Mouse (Mus musculus): ENCODE measurements at regions not wholly inside any gene's neighbourhood (a gene's known extent, or its start where the extent isn't known, plus 50 kb on each side); places are given as distances from the start of the nearest gene placed in this dataset.

DNA sequence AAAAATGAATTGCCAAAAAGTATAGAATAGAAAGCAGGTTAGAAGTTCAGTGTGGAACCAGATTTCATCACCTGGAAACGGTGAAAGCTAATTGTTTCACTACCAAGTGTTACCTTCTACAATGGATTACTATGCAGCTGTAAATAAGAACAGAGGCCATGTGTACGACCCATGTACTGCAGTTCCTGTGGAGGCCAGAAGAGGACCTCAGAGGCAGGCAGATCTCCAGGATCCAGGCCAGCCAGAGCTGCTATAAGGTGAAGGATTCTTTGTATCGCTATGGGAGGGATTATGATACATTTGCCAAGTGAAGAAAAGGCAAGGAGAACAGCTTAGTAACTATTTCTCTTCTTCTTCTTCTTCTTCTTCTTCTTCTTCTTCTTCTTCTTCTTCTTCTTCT is 121.8 kb downstream of the Sox2 start:
- H3K9me3 ChIP-seq (replicated peaks): no peaks in the 10 kb centered on the region
- H3K4me3 ChIP-seq: no peak overlapping the region
- no peak for DNase-seq (ENCODE audit: low spot score)
- no peak overlapping the region for H3K27ac ChIP-seq
- H3K4me1 ChIP-seq: peaks cover 6% of the 10 kb centered on the region; the same call in 1 of the 2 replicates
- 86% methylated on average over 3 of the region's 3 CpGs for WGBS
- peaks cover 11% of the 10 kb centered on the region; the same call in 1 of the 2 replicates for H3K27me3 ChIP-seq (ENCODE audit: low read depth, poor library complexity, severe bottlenecking)
- H3K36me3 ChIP-seq: no peaks in the 10 kb centered on the region

DNA sequence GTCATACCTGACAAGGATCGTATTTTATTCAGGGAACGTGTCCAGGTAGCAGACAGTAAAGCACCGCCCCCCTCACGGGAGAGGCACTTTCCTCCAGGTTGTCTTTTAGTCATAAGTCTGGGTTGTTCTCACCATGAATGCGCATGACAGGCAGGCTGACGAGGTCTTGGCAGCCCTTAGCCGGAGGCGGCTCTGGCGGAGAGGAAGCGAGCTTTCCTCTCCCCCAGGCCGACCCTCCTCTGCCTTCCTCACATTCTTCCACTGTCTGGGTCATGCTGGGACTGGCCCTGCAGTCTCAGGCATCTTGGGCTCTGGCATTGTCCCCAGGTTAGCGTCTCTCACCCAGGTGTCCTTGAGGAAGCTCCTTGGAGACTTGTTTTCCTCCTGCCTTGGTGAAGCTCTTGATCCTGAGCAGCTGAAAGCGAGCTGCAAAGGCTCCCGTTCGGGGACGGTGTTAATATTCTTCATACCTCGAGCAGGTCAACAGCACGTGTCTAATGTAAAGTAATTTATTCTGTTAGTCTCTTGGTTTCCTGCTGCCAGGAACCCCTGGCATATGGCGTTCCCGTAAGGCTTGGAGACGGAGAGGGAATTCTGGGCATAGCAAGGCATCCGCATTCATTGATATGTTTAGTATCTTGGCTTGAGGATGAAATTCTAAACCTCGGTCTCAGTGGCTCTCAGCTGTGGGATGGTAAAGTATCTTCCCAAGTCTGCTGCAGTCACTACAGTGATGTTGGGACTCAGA is 123.6 kb downstream of the Sox2 start:
- H3K36me3 ChIP-seq: no peaks in the 10 kb centered on the region
- no peaks in the 10 kb centered on the region for H3K9me3 ChIP-seq (replicated peaks)
- 27% methylated on average over 23 of the region's 23 CpGs for WGBS
- DNase-seq (ENCODE audit: low spot score): peak; percentile 49
- H3K27ac ChIP-seq: no peak overlapping the region
- H3K4me3 ChIP-seq: no peak overlapping the region
- peaks cover 11% of the 10 kb centered on the region; the same call in 1 of the 2 replicates for H3K27me3 ChIP-seq (ENCODE audit: low read depth, poor library complexity, severe bottlenecking)
- H3K4me1 ChIP-seq: peaks cover 6% of the 10 kb centered on the region; the same call in 1 of the 2 replicates

DNA sequence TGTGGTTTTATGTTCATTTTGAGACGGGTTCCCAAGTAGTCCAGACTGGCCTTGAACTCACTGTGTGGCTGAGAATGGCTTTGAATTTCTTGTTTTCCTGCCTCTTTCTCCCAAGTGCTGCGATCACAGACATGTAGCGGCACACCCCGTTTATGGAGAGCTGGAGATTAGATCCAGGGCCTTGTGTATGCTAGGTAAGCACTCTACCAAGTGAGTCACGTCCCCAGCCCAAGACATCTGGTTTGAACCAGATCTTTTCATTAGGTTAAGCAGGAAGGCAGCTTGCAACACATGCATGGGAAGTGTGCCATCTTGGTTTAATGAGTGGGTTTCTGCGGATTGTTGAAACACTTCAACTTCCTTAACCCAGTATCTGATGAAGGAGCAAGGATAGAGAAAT is 131.6 kb downstream of the Sox2 start:
- no peaks in the 10 kb centered on the region for H3K36me3 ChIP-seq
- H3K27ac ChIP-seq: no peak overlapping the region
- WGBS: 88% methylated on average over 6 of the region's 6 CpGs
- H3K9me3 ChIP-seq (replicated peaks): no peaks in the 10 kb centered on the region
- no peak overlapping the region for H3K4me3 ChIP-seq
- DNase-seq (ENCODE audit: low spot score): no peak
- H3K4me1 ChIP-seq: no peaks in the 10 kb centered on the region
- no peaks in the 10 kb centered on the region for H3K27me3 ChIP-seq (ENCODE audit: low read depth, poor library complexity, severe bottlenecking)

DNA sequence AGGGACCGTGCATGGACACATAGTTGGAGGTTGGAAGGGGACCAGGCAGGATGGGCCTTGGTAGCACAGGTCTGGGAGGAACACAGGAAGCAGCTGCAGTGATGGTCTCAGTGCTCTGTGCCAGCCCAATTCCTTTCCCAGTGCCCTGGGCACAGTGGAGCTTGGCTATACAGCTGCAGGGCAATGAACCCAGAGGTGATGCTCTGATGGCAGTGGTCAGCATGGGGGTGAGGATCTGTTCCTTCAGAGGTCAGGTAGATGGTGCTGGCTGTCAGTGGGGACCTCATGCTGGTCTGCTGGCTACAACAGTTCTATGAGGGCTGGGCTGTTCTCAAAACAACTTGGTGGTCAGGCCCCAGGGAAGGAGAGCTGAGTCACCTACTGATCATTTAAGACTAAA is 133.2 kb downstream of the Sox2 start:
- 92% methylated on average over 1 of the region's 1 CpGs for WGBS
- Histone ChIP-seq H3K27me3 (ENCODE audit: low read depth, poor library complexity, severe bottlenecking) (no peaks in the 10 kb centered on the region), H3K4me1 (no peaks in the 10 kb centered on the region), H3K36me3 (no peaks in the 10 kb centered on the region), H3K4me3 (no peak overlapping the region), H3K9me3 (replicated peaks) (no peaks in the 10 kb centered on the region), H3K27ac (no peak overlapping the region)
- no peak for DNase-seq (ENCODE audit: low spot score)

DNA sequence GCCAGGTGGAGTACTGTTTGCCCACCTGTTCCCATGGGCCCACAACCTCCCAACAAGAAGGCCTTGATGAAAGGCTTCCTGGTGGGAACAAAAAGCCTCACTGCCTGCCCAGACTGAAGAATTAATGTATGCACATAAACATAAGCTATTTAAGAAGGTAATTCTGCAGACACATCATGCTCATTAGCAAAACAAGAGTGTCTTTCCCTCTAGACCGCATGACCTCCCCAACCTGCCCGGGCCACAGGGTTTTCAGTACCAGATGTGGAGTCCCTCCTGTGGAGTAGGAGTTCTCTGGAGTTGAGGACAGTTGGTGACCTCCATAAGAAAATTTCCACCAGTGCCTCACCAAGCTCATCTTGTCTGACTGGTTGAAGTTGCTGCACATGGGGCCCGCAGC is 137.0 kb downstream of the Sox2 start:
- H3K4me3 ChIP-seq: no peak overlapping the region
- no peaks in the 10 kb centered on the region for H3K36me3 ChIP-seq
- 90% methylated on average over 3 of the region's 3 CpGs for WGBS
- DNase-seq (ENCODE audit: low spot score): no peak
- no peaks in the 10 kb centered on the region for H3K4me1 ChIP-seq
- no peaks in the 10 kb centered on the region for H3K9me3 ChIP-seq (replicated peaks)
- H3K27me3 ChIP-seq (ENCODE audit: low read depth, poor library complexity, severe bottlenecking): no peaks in the 10 kb centered on the region
- no peak overlapping the region for H3K27ac ChIP-seq

DNA sequence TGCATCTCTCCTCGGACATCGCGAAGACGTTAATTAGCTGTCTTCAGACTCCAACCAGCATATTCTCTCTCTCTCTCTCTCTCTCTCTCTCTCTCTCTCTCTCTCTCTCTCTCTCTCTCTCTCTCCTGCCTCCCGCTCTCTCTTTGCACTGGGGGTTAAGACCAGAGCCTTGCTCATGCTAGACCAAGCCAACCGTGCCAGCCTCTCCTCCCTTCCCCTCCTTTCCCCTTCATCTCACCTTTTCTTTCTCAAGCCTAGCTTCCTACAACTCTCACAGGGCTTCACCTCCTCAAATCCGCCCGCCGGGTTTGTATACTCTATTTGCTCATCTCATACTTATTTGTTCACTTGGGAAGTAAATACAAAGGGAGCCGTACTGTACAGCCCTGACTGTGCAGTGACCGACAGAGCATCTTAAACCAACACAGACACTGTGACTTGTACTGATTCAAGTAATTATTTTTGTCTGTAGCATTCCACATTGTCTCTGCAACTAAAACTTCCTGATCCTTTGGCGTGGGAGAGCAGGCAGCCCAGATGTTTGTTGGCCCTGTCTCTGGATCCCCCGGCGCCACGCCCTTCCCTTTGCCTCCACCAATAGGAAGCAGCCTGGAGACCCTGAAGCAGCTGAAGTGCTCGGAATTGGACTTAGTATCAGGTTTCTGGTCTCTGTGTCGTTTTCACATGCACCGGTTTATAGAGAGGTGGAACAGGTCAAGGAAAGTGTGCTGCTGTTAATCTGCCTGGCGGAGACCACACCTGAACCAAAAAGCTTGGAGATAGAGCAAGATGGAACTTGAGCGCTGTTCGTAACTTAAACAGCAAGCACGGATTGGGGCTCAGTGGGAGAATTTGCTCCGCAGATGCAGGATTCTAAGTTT is 145.1 kb downstream of the Sox2 start:
- peaks cover 16% of the 10 kb centered on the region for H3K4me1 ChIP-seq
- H3K9me3 ChIP-seq (replicated peaks): no peaks in the 10 kb centered on the region
- peak overlapping the region; percentile 58 for H3K27ac ChIP-seq
- peak overlapping the region; percentile 43 for H3K4me3 ChIP-seq
- peak; percentile 84 for DNase-seq (ENCODE audit: low spot score)
- H3K36me3 ChIP-seq: no peaks in the 10 kb centered on the region
- 24% methylated on average over 23 of the region's 23 CpGs for WGBS
- H3K27me3 ChIP-seq (ENCODE audit: low read depth, poor library complexity, severe bottlenecking): peaks cover 19% of the 10 kb centered on the region

DNA sequence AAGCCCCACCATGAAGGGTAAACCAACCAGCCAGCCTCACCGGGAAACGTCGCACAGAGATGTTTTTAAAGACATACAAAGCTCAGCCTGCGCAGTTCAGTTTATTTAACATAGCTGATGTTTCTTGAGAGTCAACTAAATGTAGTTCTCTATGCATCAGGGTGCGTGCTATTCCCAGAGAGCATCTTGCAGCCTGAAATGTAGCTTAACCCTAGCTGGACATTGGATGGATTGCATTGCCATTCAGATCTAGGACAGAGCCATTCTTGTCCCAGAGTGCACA is 145.7 kb downstream of the Sox2 start:
- H3K4me1 ChIP-seq: peaks cover 20% of the 10 kb centered on the region
- peaks cover 19% of the 10 kb centered on the region for H3K27me3 ChIP-seq (ENCODE audit: low read depth, poor library complexity, severe bottlenecking)
- no peak overlapping the region for H3K27ac ChIP-seq
- H3K4me3 ChIP-seq: peak overlapping the region; percentile 43
- no peaks in the 10 kb centered on the region for H3K36me3 ChIP-seq
- whole genome bisulfite sequencing: 16% methylated on average over 5 of the region's 5 CpGs
- no peak for DNase-seq (ENCODE audit: low spot score)
- H3K9me3 ChIP-seq (replicated peaks): no peaks in the 10 kb centered on the region

DNA sequence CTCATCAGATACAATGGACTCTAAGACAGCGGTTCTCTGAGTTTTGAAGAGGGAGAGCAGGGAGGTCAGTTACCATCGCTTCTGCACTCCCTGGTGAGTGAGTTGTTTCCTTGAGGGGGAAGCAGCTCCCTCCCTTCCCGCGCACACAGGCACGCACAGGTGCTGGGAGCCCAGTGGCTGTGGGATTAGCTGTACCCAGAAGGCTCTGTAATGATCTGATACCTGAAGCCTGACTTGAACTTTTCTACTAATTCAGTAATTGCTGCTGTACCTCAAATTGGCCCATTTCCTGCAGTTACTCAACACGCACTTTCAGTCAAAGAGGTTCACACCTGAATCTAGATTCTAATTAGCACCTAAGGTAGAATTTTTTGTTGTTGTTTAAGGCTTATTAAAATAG is 158.6 kb downstream of the Sox2 start:
- peaks cover 22% of the 10 kb centered on the region for H3K4me1 ChIP-seq
- no peak overlapping the region for H3K27ac ChIP-seq
- peaks cover 44% of the 10 kb centered on the region for H3K27me3 ChIP-seq (ENCODE audit: low read depth, poor library complexity, severe bottlenecking)
- 2% methylated on average over 6 of the region's 6 CpGs for WGBS
- no peak overlapping the region for H3K4me3 ChIP-seq
- H3K36me3 ChIP-seq: no peaks in the 10 kb centered on the region
- H3K9me3 ChIP-seq (replicated peaks): no peaks in the 10 kb centered on the region
- no peak for DNase-seq (ENCODE audit: low spot score)

DNA sequence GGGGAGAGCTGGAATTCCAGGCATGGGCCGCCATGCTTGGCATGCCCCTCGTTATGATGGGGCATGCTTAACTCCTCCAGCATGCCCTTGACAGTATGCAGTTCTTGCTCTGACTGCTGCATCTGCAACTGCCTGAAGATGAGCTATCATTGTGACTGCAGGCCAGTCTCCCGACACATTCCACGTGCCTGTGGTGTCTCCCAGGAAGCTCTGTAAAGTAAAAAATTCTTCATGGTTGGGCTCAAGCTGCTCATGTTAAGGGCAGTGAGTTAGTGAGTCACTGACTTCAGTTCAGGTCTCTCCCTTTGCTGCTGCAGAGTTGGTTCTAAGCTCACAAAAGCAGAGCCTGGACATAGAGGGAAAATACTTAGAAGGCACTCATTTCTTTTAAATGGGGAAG is 161.5 kb downstream of the Sox2 start:
- no peak overlapping the region for H3K4me3 ChIP-seq
- H3K27me3 ChIP-seq (ENCODE audit: low read depth, poor library complexity, severe bottlenecking): peaks cover 44% of the 10 kb centered on the region
- H3K4me1 ChIP-seq: peaks cover 18% of the 10 kb centered on the region
- no peak overlapping the region for H3K27ac ChIP-seq
- no peak for DNase-seq (ENCODE audit: low spot score)
- no peaks in the 10 kb centered on the region for H3K9me3 ChIP-seq (replicated peaks)
- WGBS: 74% methylated on average over 4 of the region's 4 CpGs
- H3K36me3 ChIP-seq: no peaks in the 10 kb centered on the region

DNA sequence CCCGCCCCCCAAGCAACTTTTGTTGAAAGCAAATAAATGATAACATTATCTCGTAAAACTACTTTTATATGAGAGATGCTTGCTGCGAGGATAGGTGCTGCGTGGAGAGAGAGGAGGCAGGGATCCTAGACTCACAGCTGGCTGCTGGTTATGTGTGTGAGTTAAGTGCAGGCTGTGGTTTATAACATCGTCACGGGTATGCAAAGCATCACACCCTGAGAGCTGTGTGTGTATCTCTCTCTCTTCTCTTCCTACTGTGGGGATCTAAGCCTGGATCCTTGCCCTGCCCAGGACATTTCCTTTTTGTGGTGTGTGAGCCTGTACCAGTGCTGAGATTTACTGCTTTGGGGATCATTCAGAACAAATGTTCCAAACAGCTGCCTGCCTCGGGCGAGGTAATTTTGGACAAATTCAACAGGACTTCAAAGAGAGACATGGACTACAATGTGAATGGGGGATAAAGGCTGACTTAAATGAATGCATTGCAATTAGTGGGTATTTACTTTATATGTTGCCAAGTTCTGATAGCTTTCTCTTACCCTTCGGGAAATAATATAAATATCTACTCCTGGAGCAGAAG is 162.9 kb downstream of the Sox2 start:
- Histone ChIP-seq H3K4me3 (no peak overlapping the region), H3K4me1 (peaks cover 18% of the 10 kb centered on the region), H3K9me3 (replicated peaks) (no peaks in the 10 kb centered on the region), H3K36me3 (no peaks in the 10 kb centered on the region), H3K27ac (no peak overlapping the region), H3K27me3 (ENCODE audit: low read depth, poor library complexity, severe bottlenecking) (peaks cover 36% of the 10 kb centered on the region)
- DNase-seq (ENCODE audit: low spot score): no peak
- 42% methylated on average over 9 of the region's 9 CpGs for WGBS

DNA sequence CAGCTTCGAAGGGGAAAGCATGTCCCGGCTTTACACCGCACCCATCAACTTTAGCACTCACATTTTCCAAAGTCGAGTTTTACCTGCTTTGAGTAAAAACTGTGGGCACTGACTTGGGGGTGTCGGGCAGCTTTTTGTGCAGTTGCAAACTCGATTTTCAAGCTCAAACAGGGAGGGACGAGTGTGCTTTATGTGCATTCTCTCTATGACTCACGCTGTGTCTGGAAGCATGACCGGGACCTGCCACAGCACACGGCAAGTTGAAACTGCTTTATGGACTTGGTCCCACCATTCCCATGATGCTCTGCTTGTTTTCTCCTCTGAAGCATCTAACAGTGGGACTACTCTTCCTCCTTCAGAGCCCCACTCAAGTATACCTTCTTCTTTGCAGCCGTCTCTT is 174.8 kb downstream of the Sox2 start:
- Histone ChIP-seq H3K27ac (no peak overlapping the region), H3K4me1 (peaks cover 5% of the 10 kb centered on the region; the same call in 1 of the 2 replicates), H3K4me3 (no peak overlapping the region), H3K27me3 (ENCODE audit: low read depth, poor library complexity, severe bottlenecking) (no peaks in the 10 kb centered on the region), H3K9me3 (replicated peaks) (no peaks in the 10 kb centered on the region), H3K36me3 (no peaks in the 10 kb centered on the region)
- 87% methylated on average over 11 of the region's 11 CpGs for WGBS
- no peak for DNase-seq (ENCODE audit: low spot score)

DNA sequence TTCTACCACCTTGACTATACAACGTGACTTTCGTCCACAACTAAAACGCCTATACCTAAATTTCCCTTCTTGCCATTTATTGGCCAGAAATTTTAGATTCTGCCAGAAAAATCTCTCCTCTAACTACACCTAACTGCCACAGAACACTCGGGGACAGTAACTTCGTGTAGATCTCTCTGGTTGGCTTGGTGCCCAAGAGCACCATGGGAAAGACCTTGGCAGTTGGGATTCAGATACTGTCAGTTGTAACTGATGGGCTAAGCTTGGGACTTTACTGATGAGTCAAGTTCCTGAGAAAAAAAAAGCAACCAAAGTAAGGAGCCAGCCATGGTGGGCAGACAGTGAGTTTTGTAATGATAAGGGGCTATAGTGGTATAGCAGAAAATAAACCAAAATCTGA is 176.2 kb downstream of the Sox2 start:
- Histone ChIP-seq H3K9me3 (replicated peaks) (no peaks in the 10 kb centered on the region), H3K36me3 (no peaks in the 10 kb centered on the region), H3K27me3 (ENCODE audit: low read depth, poor library complexity, severe bottlenecking) (no peaks in the 10 kb centered on the region), H3K4me3 (no peak overlapping the region), H3K4me1 (peaks cover 1% of the 10 kb centered on the region; the same call in 1 of the 2 replicates), H3K27ac (no peak overlapping the region)
- no peak for DNase-seq (ENCODE audit: low spot score)
- 96% methylated on average over 5 of the region's 5 CpGs for WGBS

Data from limb, embryonic 10.5 days (tissue).